Mouse (Mus musculus): ENCODE results near the gene Cmc2. TPM values are rescaled to one million over a fixed set of nuclear protein-coding genes. Genes with fewer than 3 reads are reported as not detected.
A peak's percentile ranks its signal among the peaks of the same experiment; 100 is the strongest.

The Cmc2 gene
- total RNA-seq, 2 experiments from 2014 or later: 19.6 to 20.8 TPM

DNA sequence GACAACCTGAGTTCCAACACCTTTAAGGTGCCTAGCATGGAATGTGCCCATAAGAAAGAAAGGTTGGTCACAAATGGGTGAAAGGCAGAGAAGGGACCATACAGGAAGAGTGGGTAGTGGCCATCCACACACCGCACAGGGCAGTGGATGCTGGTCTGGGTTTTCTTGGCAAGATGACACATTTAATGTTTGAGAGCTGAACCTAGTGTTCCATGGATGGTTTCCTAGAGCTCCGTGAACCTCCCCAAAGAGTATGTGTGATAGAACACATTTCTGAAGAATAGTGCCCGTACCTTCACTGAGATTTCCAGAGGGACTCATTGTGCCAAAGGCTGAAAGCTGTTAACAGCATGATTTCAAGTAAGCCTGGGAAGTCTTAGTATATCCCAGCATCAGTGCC, 56.7 kb downstream of the Cmc2 start:
- intact Hi-C loops (cut with DNase I): loop anchor here (5.0 to 10.0 kb wide), 2 partner anchors 132 to 200 kb away; partner anchors contain the start of gene Cdyl2
- DNase-seq (ENCODE audit: low spot score in 2 of 2): no peak

DNA sequence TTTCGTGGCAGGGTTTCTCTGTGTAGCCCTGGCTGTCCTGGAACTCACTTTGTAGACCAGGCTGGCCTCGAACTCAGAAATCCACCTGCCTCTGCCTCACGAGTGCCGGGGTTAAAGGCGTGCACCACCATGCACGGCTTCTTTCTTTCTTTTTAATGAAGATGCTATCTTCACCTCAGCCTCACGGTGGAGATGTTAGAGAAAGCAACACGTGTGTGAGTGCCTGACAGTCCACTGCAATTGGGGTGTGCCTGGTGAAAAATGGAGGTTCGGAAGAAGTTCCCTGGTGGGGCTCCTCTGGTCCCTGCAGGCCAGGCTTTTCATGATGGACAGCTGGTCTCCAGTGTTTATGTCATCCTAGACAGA, 57.2 kb downstream of the Cmc2 start:
- DNase-seq (ENCODE audit: low spot score in 2 of 2): no peak
- intact Hi-C loops (cut with DNase I): loop anchor here (5.0 to 10.0 kb wide), 2 partner anchors 132 to 199 kb away; partner anchors contain the start of gene Cdyl2

DNA sequence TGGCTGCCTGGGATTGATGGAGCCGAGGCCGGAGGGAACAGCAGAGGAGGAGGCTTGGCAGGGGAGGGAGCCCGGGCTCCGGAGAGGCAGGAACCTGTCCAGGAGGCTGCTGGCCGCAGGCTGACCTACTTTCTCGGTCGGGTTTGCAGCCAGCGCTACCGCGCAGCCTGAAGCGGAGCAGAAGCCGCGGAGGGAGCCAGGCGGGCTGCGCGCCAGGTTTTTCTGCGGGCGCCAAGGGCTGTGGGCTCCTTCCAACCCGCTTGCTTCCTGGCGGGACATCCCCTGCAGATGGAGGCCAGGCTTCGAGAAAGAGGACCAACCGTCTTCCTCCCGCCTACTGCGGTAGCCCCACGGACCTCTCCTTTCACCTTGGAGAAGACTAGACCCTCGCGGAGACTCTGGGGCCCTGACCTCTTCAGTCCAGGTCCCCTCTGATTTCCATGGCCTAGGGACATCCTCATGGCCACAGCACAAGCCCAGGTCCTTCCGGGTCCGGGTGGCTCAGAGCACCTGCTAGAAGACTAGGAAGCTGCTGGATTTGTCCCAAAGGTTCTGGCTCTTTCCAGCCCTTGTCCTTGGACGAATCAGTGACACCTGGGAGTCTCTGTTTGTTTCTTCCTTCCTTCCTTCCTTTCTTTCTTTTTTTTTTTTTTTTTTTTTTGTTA, 57.8 kb downstream of the Cmc2 start:
- intact Hi-C loops (cut with DNase I): loop anchor here (5.0 to 10.0 kb wide), 2 partner anchors 131 to 199 kb away; partner anchors contain the start of gene Cdyl2
- peak; percentile 59 to 72 for DNase-seq (ENCODE audit: low spot score in 2 of 2)

DNA sequence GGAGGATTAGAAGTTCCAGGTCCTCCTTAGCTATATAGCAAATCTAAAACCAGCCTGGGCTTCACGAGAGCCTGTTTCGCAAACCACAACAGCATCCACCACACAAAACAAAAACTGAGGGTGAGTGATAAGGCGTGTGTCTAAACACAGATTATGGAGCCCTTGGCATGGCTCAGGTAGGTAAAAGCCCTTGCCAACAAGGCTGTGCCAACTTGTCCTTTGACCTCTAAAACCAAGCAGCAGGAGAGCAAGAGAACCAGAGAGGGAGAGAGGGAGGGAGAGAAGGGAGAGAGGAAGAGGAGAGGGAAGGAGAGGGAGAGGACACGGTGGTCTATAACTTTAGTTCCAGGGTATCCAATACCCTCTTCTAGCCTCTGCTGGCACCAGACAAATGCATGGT, 59.1 kb downstream of the Cmc2 start:
- DNase-seq (ENCODE audit: low spot score in 2 of 2): no peak
- intact Hi-C loops (cut with DNase I): loop anchor here (5.0 to 10.0 kb wide), 2 partner anchors 130 to 197 kb away; partner anchors contain the start of gene Cdyl2

DNA sequence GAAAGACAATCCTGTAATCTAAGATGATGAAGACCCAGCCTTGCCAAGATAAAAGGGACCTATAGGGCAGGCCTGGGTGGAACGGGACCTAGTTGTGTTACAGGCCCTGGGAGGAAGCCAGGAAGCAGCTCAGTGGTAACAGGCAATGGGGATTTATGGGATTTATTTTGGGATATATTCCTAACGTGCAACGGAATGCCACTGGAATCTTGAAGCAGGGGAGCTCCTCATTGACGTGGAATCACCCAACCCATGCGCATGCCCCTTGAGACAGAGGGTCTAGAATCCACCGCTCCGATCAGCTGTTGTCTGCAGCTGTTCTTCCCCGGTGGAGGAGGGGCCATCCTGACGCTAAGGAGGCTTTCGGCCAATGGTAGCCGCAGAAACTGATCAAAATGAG, 69.2 kb downstream of the Cmc2 start:
- DNase-seq (ENCODE audit: low spot score in 2 of 2): no peak
- intact Hi-C loops (cut with DNase I): no loop called here

DNA sequence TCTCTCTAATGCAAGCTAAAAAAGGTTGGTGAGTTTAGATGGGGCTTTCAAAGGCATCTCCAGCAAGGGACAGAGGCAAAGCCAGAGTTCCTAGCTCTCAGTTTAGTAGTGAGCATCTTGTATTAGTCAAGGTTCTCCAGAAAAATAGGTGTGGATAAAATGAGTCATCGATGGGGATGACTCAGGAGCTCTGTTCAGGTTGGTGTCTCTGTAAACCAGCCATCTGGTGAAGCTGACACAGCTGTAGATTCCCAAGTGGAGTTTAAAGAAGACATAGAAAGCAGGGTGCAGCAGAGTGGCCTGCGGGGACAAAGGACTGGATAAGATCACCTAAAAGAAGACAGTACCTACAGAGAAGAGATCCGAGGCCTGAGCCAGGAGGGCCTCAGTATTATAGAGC, 73.2 kb downstream of the Cmc2 start:
- DNase-seq (ENCODE audit: low spot score in 2 of 2): no peak
- intact Hi-C loops (cut with DNase I): no loop called here

DNA sequence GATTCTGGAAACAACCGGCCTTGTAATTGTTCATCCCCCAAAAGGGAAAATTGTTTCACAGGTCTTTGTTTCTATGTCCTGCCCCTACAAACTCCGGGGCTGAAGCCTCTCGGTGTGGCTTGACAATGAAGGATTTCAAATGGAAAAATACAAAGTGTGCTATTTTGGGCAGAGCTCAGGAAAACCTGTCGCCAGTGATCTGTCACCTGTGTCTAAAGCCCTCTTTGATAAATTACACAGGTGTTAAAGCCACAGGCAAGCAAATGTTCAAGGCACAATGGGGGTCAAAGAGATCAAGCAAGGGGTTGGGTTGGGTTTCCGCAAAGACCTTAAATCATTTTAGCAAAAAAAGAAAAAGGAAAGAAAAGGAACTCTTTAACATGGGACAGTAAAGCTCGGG, 78.6 kb downstream of the Cmc2 start:
- intact Hi-C loops (cut with DNase I): no loop called here
- no peak for DNase-seq (ENCODE audit: low spot score in 2 of 2)

Other genes starting within 250 kb of the Cmc2 start
- 10 to 100 TPM; 16.8 to 23.2 TPM for gene Cdyl2, start 188.5 kb downstream of the Cmc2 start, total RNA-seq (2021)
- 1 to 10 TPM; 1.1 to 1.5 TPM for gene Cenpn, start 275 bp upstream of the Cmc2 start, total RNA-seq (2021)
- 10 to 100 TPM; 63.3 to 66.0 TPM for gene Atmin, start 21.9 kb upstream of the Cmc2 start, total RNA-seq (2021)
- 10 to 100 TPM; 13.5 TPM for gene 1700030J22Rik, start 57.5 kb upstream of the Cmc2 start, total RNA-seq (2021)
- 10 to 100 TPM; 33.2 to 43.7 TPM for gene Gcsh, start 72.1 kb upstream of the Cmc2 start, total RNA-seq (2021)
- gene Pkd1l2, start 161.0 kb upstream of the Cmc2 start, total RNA-seq (2021): under 1 TPM; 0.07 TPM
- gene Bco1, start 174.4 kb upstream of the Cmc2 start, total RNA-seq (2021): not detected
- 10 to 100 TPM; 16.3 to 17.0 TPM for gene Gan, start 236.7 kb upstream of the Cmc2 start, total RNA-seq (2021)

Measured in left cerebral cortex, postnatal 36 days (tissue).